Mouse (Mus musculus) myocyte (in vitro differentiated cells): ENCODE measurements around the gene Gucd1.

Experiments
- CEBPB ChIP-seq: IDR thresholded peaks from 2 replicates; pipeline ENCODE4 v1.6.1; 2011; ENCODE audit warnings: mild to moderate bottlenecking, moderate library complexity; ENCODE audit not compliant: poor library complexity, insufficient read depth, severe bottlenecking
- E2F4 ChIP-seq: IDR thresholded peaks from one replicate; pipeline ENCODE4 v1.6.1; 2011; ENCODE audit warnings: mild to moderate bottlenecking, control low read depth, moderate library complexity; ENCODE audit not compliant: insufficient read depth
- MAX ChIP-seq: IDR thresholded peaks from one replicate; pipeline ENCODE4 v1.6.1; 2011; ENCODE audit warnings: low read depth, mild to moderate bottlenecking, control low read depth
- MYOD1 ChIP-seq, 3 experiments: IDR thresholded peaks; one replicate each; pipeline ENCODE4 v1.6.1; 2011; ENCODE audit warnings: control low read depth in 2 of 3, low read depth in 2 of 3, mild to moderate bottlenecking in 2 of 3, moderate library complexity in 1 of 3; ENCODE audit not compliant: insufficient read length in 2 of 3, control insufficient read depth in 1 of 3
- MYOG ChIP-seq, 3 experiments: IDR thresholded peaks; one replicate each; pipeline ENCODE4 v1.6.1; 2011; ENCODE audit warnings: control low read depth in 2 of 3, low read depth in 2 of 3, mild to moderate bottlenecking in 2 of 3; ENCODE audit not compliant: insufficient read length in 2 of 3, control insufficient read depth in 1 of 3, insufficient read depth in 1 of 3
- POLR2A ChIP-seq: IDR thresholded peaks from one replicate; pipeline ENCODE4 v1.6.1; 2011; ENCODE audit warnings: low read depth, mild to moderate bottlenecking, control low read depth, moderate library complexity; ENCODE audit not compliant: insufficient read length
- POLR2AphosphoS2 ChIP-seq: IDR thresholded peaks from one replicate; pipeline ENCODE4 v1.6.1; 2011; ENCODE audit warnings: low read depth, control low read depth; ENCODE audit not compliant: insufficient read length
- REST ChIP-seq: IDR thresholded peaks from one replicate; pipeline ENCODE4 v1.6.1; 2011; ENCODE audit warnings: mild to moderate bottlenecking, control low read depth, moderate library complexity; ENCODE audit not compliant: insufficient read depth, insufficient read length
- SRF ChIP-seq: IDR thresholded peaks from one replicate; pipeline ENCODE4 v1.6.1; 2011; ENCODE audit warnings: low read depth; ENCODE audit not compliant: control insufficient read depth, insufficient read length
- TCF12 ChIP-seq: IDR thresholded peaks from one replicate; pipeline ENCODE4 v1.6.1; 2011; ENCODE audit warnings: mild to moderate bottlenecking, control low read depth; ENCODE audit not compliant: poor library complexity, insufficient read depth, severe bottlenecking
- TCF3 ChIP-seq: IDR thresholded peaks from one replicate; pipeline ENCODE4 v1.6.1; 2011; ENCODE audit warnings: low read depth, control low read depth; ENCODE audit not compliant: insufficient read length
- USF1 ChIP-seq: IDR thresholded peaks from one replicate; pipeline ENCODE4 v1.6.1; 2011; ENCODE audit warnings: low read depth, mild to moderate bottlenecking, control low read depth, moderate library complexity

DNA sequence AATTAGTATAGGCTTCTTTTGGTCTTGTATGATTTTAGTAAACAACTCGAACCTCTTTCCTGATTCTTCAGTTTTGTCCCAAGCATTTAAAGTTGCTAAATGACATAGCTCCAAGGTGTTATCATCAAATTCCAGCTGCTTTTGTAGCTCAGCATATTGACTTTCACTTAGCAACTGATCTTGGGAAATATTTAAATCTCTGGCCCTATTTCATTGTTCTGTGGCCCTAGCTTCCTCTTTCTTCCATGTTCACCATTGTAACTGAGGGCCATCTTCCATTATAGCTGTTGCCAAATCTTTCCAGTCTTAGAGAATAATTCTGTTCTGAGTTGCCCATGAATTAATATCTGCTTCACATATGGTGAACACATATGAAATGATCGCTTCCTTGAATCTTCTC is 27.0 kb downstream of the Gucd1 start:
- no peak for TF ChIP-seq POLR2AphosphoS2
- TF ChIP-seq POLR2A, result no peak
- no peak for TF ChIP-seq CEBPB
- no peak for TF ChIP-seq MYOG (IDR thresholded peaks at IDR 0.05; ENCODE audit: control insufficient read depth in 1 of 3, insufficient read depth in 1 of 3, insufficient read length in 2 of 3, low read depth in 2 of 3)
- no peak for TF ChIP-seq TCF12
- TF ChIP-seq TCF3, result no peak
- no peak for TF ChIP-seq E2F4
- TF ChIP-seq MYOD1 (IDR thresholded peaks at IDR 0.05; ENCODE audit: control insufficient read depth in 1 of 3, insufficient read length in 2 of 3, low read depth in 2 of 3), result no peak
- TF ChIP-seq REST, result no peak
- no peak for TF ChIP-seq MAX
- no peak for TF ChIP-seq USF1
- no peak for TF ChIP-seq SRF
